Mouse (Mus musculus): ENCODE data around the gene Lipc. TPM values are rescaled to one million over a fixed set of nuclear protein-coding genes. Genes with fewer than 3 reads are reported as not detected.

Lipc gene
- polyA plus RNA-seq, 1 experiment from 2014 or later: 0.11 TPM

GRCm38 (mm10) chr9:70800588-70801315, 151.3 kb downstream of the Lipc start:
- H3K4me3 ChIP-seq (ENCODE audit: low read depth, low read length): no peak overlapping the region
- H3K27ac ChIP-seq (replicated peaks; ENCODE audit: low read depth, low read length): no peak overlapping the region
- ATAC-seq (ENCODE audit: insufficient number of reproducible peaks, low FRiP score, low TSS enrichment, low read depth) (no peak), DNase-seq (ENCODE audit: low spot score) (no peak)
- no peaks in the 10 kb centered on the region for H3K9me3 ChIP-seq (ENCODE audit: control insufficient read depth, low read length)
- WGBS: 69% methylated on average over 8 of the region's 8 CpGs
- no peaks in the 10 kb centered on the region for H3K4me1 ChIP-seq (ENCODE audit: control insufficient read depth, insufficient read depth, low read length)
- no peaks in the 10 kb centered on the region for H3K27me3 ChIP-seq (ENCODE audit: control insufficient read depth, insufficient read depth, low read length)
- no peaks in the 10 kb centered on the region for H3K36me3 ChIP-seq (ENCODE audit: control insufficient read depth, insufficient read depth, low read length)
- H3K4me2 ChIP-seq (ENCODE audit: low read depth, severe bottlenecking): no peak overlapping the region
- H3K9ac ChIP-seq (ENCODE audit: low read length): no peak overlapping the region

GRCm38 (mm10) chr9:70795439-70795757, 156.6 kb downstream of the Lipc start:
- no peak for DNase-seq (ENCODE audit: low spot score)
- H3K4me2 ChIP-seq (ENCODE audit: low read depth, severe bottlenecking): no peak overlapping the region
- no peaks in the 10 kb centered on the region for H3K27me3 ChIP-seq (ENCODE audit: control insufficient read depth, insufficient read depth, low read length)
- no peak overlapping the region for H3K4me3 ChIP-seq (ENCODE audit: low read depth, low read length)
- H3K9ac ChIP-seq (ENCODE audit: low read length): no peak overlapping the region
- 61% methylated on average over 2 of the region's 2 CpGs for WGBS
- H3K27ac ChIP-seq (replicated peaks; ENCODE audit: low read depth, low read length): no peak overlapping the region
- H3K36me3 ChIP-seq (ENCODE audit: control insufficient read depth, insufficient read depth, low read length): no peaks in the 10 kb centered on the region
- ATAC-seq (ENCODE audit: insufficient number of reproducible peaks, low FRiP score, low TSS enrichment, low read depth): no peak
- no peaks in the 10 kb centered on the region for H3K4me1 ChIP-seq (ENCODE audit: control insufficient read depth, insufficient read depth, low read length)
- no peaks in the 10 kb centered on the region for H3K9me3 ChIP-seq (ENCODE audit: control insufficient read depth, low read length)

GRCm38 (mm10) chr9:70794643-70795438, 157.2 kb downstream of the Lipc start:
- WGBS: 74% methylated on average over 15 of the region's 15 CpGs
- DNase-seq (ENCODE audit: low spot score) (no peak), ATAC-seq (ENCODE audit: insufficient number of reproducible peaks, low FRiP score, low TSS enrichment, low read depth) (no peak)
- H3K36me3 ChIP-seq (ENCODE audit: control insufficient read depth, insufficient read depth, low read length): no peaks in the 10 kb centered on the region
- H3K4me1 ChIP-seq (ENCODE audit: control insufficient read depth, insufficient read depth, low read length): no peaks in the 10 kb centered on the region
- no peaks in the 10 kb centered on the region for H3K27me3 ChIP-seq (ENCODE audit: control insufficient read depth, insufficient read depth, low read length)
- no peak overlapping the region for H3K4me2 ChIP-seq (ENCODE audit: low read depth, severe bottlenecking)
- H3K27ac ChIP-seq (replicated peaks; ENCODE audit: low read depth, low read length): no peak overlapping the region
- H3K9ac ChIP-seq (ENCODE audit: low read length): no peak overlapping the region
- H3K9me3 ChIP-seq (ENCODE audit: control insufficient read depth, low read length): no peaks in the 10 kb centered on the region
- no peak overlapping the region for H3K4me3 ChIP-seq (ENCODE audit: low read depth, low read length)

- Histone ChIP-seq H3K4me1 (ENCODE audit: control insufficient read depth, insufficient read depth, low read length) (no peaks in the 10 kb centered on the region), H3K27ac (replicated peaks; ENCODE audit: low read depth, low read length) (no peak overlapping the region), H3K36me3 (ENCODE audit: control insufficient read depth, insufficient read depth, low read length) (no peaks in the 10 kb centered on the region), H3K9me3 (ENCODE audit: control insufficient read depth, low read length) (no peaks in the 10 kb centered on the region), H3K9ac (ENCODE audit: low read length) (no peak overlapping the region), H3K4me2 (ENCODE audit: low read depth, severe bottlenecking) (no peak overlapping the region), H3K27me3 (ENCODE audit: control insufficient read depth, insufficient read depth, low read length) (no peaks in the 10 kb centered on the region), H3K4me3 (ENCODE audit: low read depth, low read length) (no peak overlapping the region)
- ATAC-seq (ENCODE audit: insufficient number of reproducible peaks, low FRiP score, low TSS enrichment, low read depth) (no peak), DNase-seq (ENCODE audit: low spot score) (no peak)
- 89% methylated on average over 4 of the region's 4 CpGs for WGBS
These were observed 161.4 kb downstream of the Lipc start for GRCm38 (mm10) chr9:70790621-70791020.

GRCm38 (mm10) chr9:70788705-70789104, 163.3 kb downstream of the Lipc start:
- WGBS: 90% methylated on average over 7 of the region's 7 CpGs

GRCm38 (mm10) chr9:70782191-70782590, 169.8 kb downstream of the Lipc start:
- H3K9me3 ChIP-seq (ENCODE audit: control insufficient read depth, low read length): no peaks in the 10 kb centered on the region
- H3K4me3 ChIP-seq (ENCODE audit: low read depth, low read length): no peak overlapping the region
- no peak for DNase-seq (ENCODE audit: low spot score)
- H3K4me2 ChIP-seq (ENCODE audit: low read depth, severe bottlenecking): no peak overlapping the region
- no peak for ATAC-seq (ENCODE audit: insufficient number of reproducible peaks, low FRiP score, low TSS enrichment, low read depth)
- H3K36me3 ChIP-seq (ENCODE audit: control insufficient read depth, insufficient read depth, low read length): no peaks in the 10 kb centered on the region
- no peaks in the 10 kb centered on the region for H3K4me1 ChIP-seq (ENCODE audit: control insufficient read depth, insufficient read depth, low read length)
- H3K9ac ChIP-seq (ENCODE audit: low read length): no peak overlapping the region
- H3K27me3 ChIP-seq (ENCODE audit: control insufficient read depth, insufficient read depth, low read length): no peaks in the 10 kb centered on the region
- 74% methylated on average over 3 of the region's 3 CpGs for WGBS
- no peak overlapping the region for H3K27ac ChIP-seq (replicated peaks; ENCODE audit: low read depth, low read length)

More at GRCm38 (mm10) chr9:70788705-70789104, 163.3 kb downstream of the Lipc start:
- no peaks in the 10 kb centered on the region for H3K36me3 ChIP-seq (ENCODE audit: control insufficient read depth, insufficient read depth, low read length)
- H3K4me3 ChIP-seq (ENCODE audit: low read depth, low read length): no peak overlapping the region
- ATAC-seq (ENCODE audit: insufficient number of reproducible peaks, low FRiP score, low TSS enrichment, low read depth): no peak
- H3K9me3 ChIP-seq (ENCODE audit: control insufficient read depth, low read length): no peaks in the 10 kb centered on the region
- no peak overlapping the region for H3K4me2 ChIP-seq (ENCODE audit: low read depth, severe bottlenecking)
- H3K4me1 ChIP-seq (ENCODE audit: control insufficient read depth, insufficient read depth, low read length): no peaks in the 10 kb centered on the region
- H3K9ac ChIP-seq (ENCODE audit: low read length): no peak overlapping the region
- DNase-seq (ENCODE audit: low spot score): no peak
- no peak overlapping the region for H3K27ac ChIP-seq (replicated peaks; ENCODE audit: low read depth, low read length)
- no peaks in the 10 kb centered on the region for H3K27me3 ChIP-seq (ENCODE audit: control insufficient read depth, insufficient read depth, low read length)

GRCm38 (mm10) chr9:70775517-70775916, 176.5 kb downstream of the Lipc start:
- Histone ChIP-seq H3K27me3 (ENCODE audit: control insufficient read depth, insufficient read depth, low read length) (no peaks in the 10 kb centered on the region), H3K9ac (ENCODE audit: low read length) (no peak overlapping the region), H3K9me3 (ENCODE audit: control insufficient read depth, low read length) (no peaks in the 10 kb centered on the region), H3K36me3 (ENCODE audit: control insufficient read depth, insufficient read depth, low read length) (no peaks in the 10 kb centered on the region), H3K4me1 (ENCODE audit: control insufficient read depth, insufficient read depth, low read length) (no peaks in the 10 kb centered on the region), H3K27ac (replicated peaks; ENCODE audit: low read depth, low read length) (no peak overlapping the region), H3K4me2 (ENCODE audit: low read depth, severe bottlenecking) (no peak overlapping the region), H3K4me3 (ENCODE audit: low read depth, low read length) (no peak overlapping the region)
- ATAC-seq (ENCODE audit: insufficient number of reproducible peaks, low FRiP score, low TSS enrichment, low read depth): no peak
- DNase-seq (ENCODE audit: low spot score): no peak
- 94% methylated on average over 2 of the region's 2 CpGs for WGBS

GRCm38 (mm10) chr9:70760974-70761373, 191.1 kb downstream of the Lipc start:
- 93% methylated on average over 5 of the region's 5 CpGs for WGBS
- Histone ChIP-seq H3K4me3 (ENCODE audit: low read depth, low read length) (no peak overlapping the region), H3K4me1 (ENCODE audit: control insufficient read depth, insufficient read depth, low read length) (no peaks in the 10 kb centered on the region), H3K27ac (replicated peaks; ENCODE audit: low read depth, low read length) (no peak overlapping the region), H3K36me3 (ENCODE audit: control insufficient read depth, insufficient read depth, low read length) (peaks cover 2% of the 10 kb centered on the region; the same call in 1 of the 2 replicates), H3K9ac (ENCODE audit: low read length) (no peak overlapping the region), H3K27me3 (ENCODE audit: control insufficient read depth, insufficient read depth, low read length) (no peaks in the 10 kb centered on the region), H3K4me2 (ENCODE audit: low read depth, severe bottlenecking) (no peak overlapping the region), H3K9me3 (ENCODE audit: control insufficient read depth, low read length) (no peaks in the 10 kb centered on the region)
- ATAC-seq (ENCODE audit: insufficient number of reproducible peaks, low FRiP score, low TSS enrichment, low read depth) (no peak), DNase-seq (ENCODE audit: low spot score) (no peak)

Measured in limb, embryonic 11.5 days (tissue).